Mouse (Mus musculus) kidney, embryonic 15.5 days (tissue): ENCODE measurements around the gene Adam19. TPM values are rescaled to one million over a fixed set of nuclear protein-coding genes. Genes with fewer than 3 reads are reported as not detected.

Experiments
- ATAC-seq: fragments of 200-750 bp; cut with Nextera tagmentation; replicated peaks from 2 replicates; pipeline ENCODE4 v1.8.0; 2017; ENCODE audit warnings: moderate TSS enrichment; ENCODE audit not compliant: low FRiP score
- H3K27ac ChIP-seq: fragments of 300-500 bp; sonication (generic); 2 replicates; pipeline ENCODE4 v1.5.1; 2015; ENCODE audit warnings: mild to moderate bottlenecking, inconsistent platforms
- H3K27me3 ChIP-seq: fragments of 300-500 bp; sonication (generic); 2 replicates; pipeline ENCODE4 v1.6.1; 2015; ENCODE audit warnings: inconsistent platforms
- H3K36me3 ChIP-seq: fragments of 300-500 bp; sonication (generic); 2 replicates; pipeline ENCODE4 v1.6.1; 2015; ENCODE audit warnings: inconsistent platforms
- H3K4me1 ChIP-seq: fragments of 300-500 bp; sonication (generic); 2 replicates; pipeline ENCODE4 v1.6.1; 2015; ENCODE audit warnings: inconsistent platforms
- H3K4me2 ChIP-seq: fragments of 300-500 bp; sonication (generic); 2 replicates; pipeline ENCODE4 v1.6.1; 2015; ENCODE audit warnings: moderate library complexity, mild to moderate bottlenecking, inconsistent platforms
- H3K4me3 ChIP-seq: fragments of 300-500 bp; sonication (generic); replicated peaks from 2 replicates; pipeline ENCODE4 v1.5.1; 2015; ENCODE audit warnings: mild to moderate bottlenecking, inconsistent platforms
- H3K9ac ChIP-seq: fragments of 300-500 bp; sonication (generic); 2 replicates; pipeline ENCODE4 v1.6.1; 2015; ENCODE audit warnings: mild to moderate bottlenecking, inconsistent platforms
- H3K9me3 ChIP-seq: fragments of 300-500 bp; sonication (generic); replicated peaks from 2 replicates; pipeline ENCODE4 v1.6.1; 2016; ENCODE audit warnings: inconsistent platforms
- WGBS: fragments of 180-500 bp; shearing (Covaris S2); methylation state at CpG from one replicate; pipeline ENCODE4 v1.1.7; 2015; ENCODE audit warnings: mixed read lengths; 5-methylcytosine and 5-hydroxymethylcytosine counted together
- polyA plus RNA-seq: library from polyadenylated mRNA; unstranded; fragments of >200 nt; fragmentation: Nextera tagmentation; extraction: Ambion mirVana; gene quantifications from 2 replicates; pipeline ENCODE4 v1.2.1, GENCODE M21; 2015

Adam19 gene
- polyA plus RNA-seq, result 14.4 and 17.9 TPM in 2 replicates

- peaks cover 11% of the 10 kb centered on the region for H3K27me3 ChIP-seq
- H3K4me1 ChIP-seq, result peaks cover 38% of the 10 kb centered on the region
- peak within 1 kb of the TSS; percentile 87 for H3K4me2 ChIP-seq
- H3K4me3 ChIP-seq, result peak within 1 kb of the TSS; percentile 65
- H3K27ac ChIP-seq, result peak within 1 kb of the TSS; percentile 94
- WGBS, result under 1% methylated on average over 51 of the region's 51 CpGs
- H3K9ac ChIP-seq, result peak within 1 kb of the TSS; percentile 78
- no peaks in the 10 kb centered on the region for H3K36me3 ChIP-seq
- peak; percentile 82 for ATAC-seq
- no peaks in the 10 kb centered on the region for H3K9me3 ChIP-seq
Measured at GRCm38 (mm10) chr11:46055896-46056769, at the start of gene Adam19. Adam19 (plus strand) TSS chr11:46055992.

GRCm38 (mm10) chr11:46016061-46016460, 39.7 kb upstream of the Adam19 start:
- WGBS, result 18% methylated on average over 6 of the region's 6 CpGs
- H3K36me3 ChIP-seq, result no peaks in the 10 kb centered on the region
- no peak overlapping the region for H3K27ac ChIP-seq

DNA sequence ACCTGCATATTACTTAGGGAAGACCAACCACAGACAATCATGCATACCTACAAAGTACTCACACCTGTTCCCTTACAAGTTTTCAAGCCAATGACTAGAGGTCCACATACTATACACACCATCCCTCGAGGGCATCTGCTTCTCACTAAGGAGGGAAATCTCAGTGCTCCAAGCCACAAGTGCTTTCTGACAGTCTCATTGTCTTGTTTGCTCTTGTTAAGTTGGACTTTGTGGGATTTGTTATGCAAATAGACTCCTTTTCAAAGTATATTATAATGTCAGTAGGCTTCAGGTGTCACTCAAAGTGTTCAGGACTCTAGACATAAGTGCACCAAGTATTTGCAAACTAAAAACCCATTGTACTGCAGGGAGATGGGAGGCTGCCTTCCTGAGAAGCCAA, 35.5 kb upstream of the Adam19 start:
- Histone ChIP-seq H3K4me3 (no peak overlapping the region), H3K27ac (no peak overlapping the region), H3K27me3 (no peaks in the 10 kb centered on the region), H3K9me3 (no peaks in the 10 kb centered on the region), H3K9ac (no peak overlapping the region), H3K4me2 (no peak overlapping the region), H3K36me3 (no peaks in the 10 kb centered on the region), H3K4me1 (0 out of 2 replicates have a peak, but pooled peaks cover 2% of the 10 kb centered on the region)
- ATAC-seq, result no peak
- 89% methylated on average over 1 of the region's 1 CpGs for WGBS

More at GRCm38 (mm10) chr11:46016061-46016460, 39.7 kb upstream of the Adam19 start:
- no peak overlapping the region for H3K4me2 ChIP-seq
- no peaks in the 10 kb centered on the region for H3K27me3 ChIP-seq
- H3K9me3 ChIP-seq, result no peaks in the 10 kb centered on the region
- no peak for ATAC-seq
- no peak overlapping the region for H3K4me3 ChIP-seq
- H3K9ac ChIP-seq, result no peak overlapping the region
- 0 out of 2 replicates have a peak, but pooled peaks cover 2% of the 10 kb centered on the region for H3K4me1 ChIP-seq

- H3K4me3 ChIP-seq, result no peak overlapping the region
- H3K27me3 ChIP-seq, result no peaks in the 10 kb centered on the region
- H3K27ac ChIP-seq, result no peak overlapping the region
- no peak overlapping the region for H3K4me2 ChIP-seq
- H3K4me1 ChIP-seq, result 0 out of 2 replicates have a peak, but pooled peaks cover 9% of the 10 kb centered on the region
- H3K9ac ChIP-seq, result no peak overlapping the region
- H3K9me3 ChIP-seq, result no peaks in the 10 kb centered on the region
- no peak for ATAC-seq
- H3K36me3 ChIP-seq, result no peaks in the 10 kb centered on the region
Measured at GRCm38 (mm10) chr11:46021850-46022249, 33.9 kb upstream of the Adam19 start.

- ATAC-seq, result no peak
- Histone ChIP-seq H3K9me3 (no peaks in the 10 kb centered on the region), H3K4me1 (0 out of 2 replicates have a peak, but pooled peaks cover 7% of the 10 kb centered on the region), H3K27ac (no peak overlapping the region), H3K36me3 (no peaks in the 10 kb centered on the region), H3K9ac (no peak overlapping the region), H3K4me3 (no peak overlapping the region), H3K27me3 (no peaks in the 10 kb centered on the region), H3K4me2 (no peak overlapping the region)
- 68% methylated on average over 6 of the region's 6 CpGs for WGBS
Measured at GRCm38 (mm10) chr11:46022983-46023382, 32.8 kb upstream of the Adam19 start.

DNA sequence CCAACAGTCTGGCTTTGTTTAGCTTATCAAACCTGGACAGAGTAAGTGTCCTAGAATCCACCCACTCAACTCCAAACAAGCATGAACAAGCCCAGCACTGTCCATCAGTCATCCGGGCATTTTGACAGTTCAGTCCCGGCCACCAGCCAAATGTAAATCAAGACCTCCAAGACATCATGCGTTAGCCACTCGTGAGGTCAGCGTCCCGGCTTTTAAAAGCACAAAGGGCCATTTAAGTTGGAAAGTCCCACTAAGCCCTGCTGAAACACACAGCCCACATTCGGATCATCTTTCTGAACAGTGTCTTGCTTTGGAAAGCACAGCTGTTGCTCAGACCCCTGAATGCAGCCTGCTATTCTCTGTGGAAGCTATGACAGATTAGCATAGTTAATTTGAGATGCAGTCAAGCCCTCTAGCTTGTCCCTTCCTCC, 29.8 kb upstream of the Adam19 start:
- Histone ChIP-seq H3K27me3 (no peaks in the 10 kb centered on the region), H3K4me2 (no peak overlapping the region), H3K9ac (no peak overlapping the region), H3K4me1 (peaks cover 24% of the 10 kb centered on the region), H3K9me3 (no peaks in the 10 kb centered on the region), H3K4me3 (no peak overlapping the region), H3K27ac (peak overlapping the region; percentile 48), H3K36me3 (no peaks in the 10 kb centered on the region)
- WGBS, result 23% methylated on average over 7 of the region's 7 CpGs
- ATAC-seq, result no peak

DNA sequence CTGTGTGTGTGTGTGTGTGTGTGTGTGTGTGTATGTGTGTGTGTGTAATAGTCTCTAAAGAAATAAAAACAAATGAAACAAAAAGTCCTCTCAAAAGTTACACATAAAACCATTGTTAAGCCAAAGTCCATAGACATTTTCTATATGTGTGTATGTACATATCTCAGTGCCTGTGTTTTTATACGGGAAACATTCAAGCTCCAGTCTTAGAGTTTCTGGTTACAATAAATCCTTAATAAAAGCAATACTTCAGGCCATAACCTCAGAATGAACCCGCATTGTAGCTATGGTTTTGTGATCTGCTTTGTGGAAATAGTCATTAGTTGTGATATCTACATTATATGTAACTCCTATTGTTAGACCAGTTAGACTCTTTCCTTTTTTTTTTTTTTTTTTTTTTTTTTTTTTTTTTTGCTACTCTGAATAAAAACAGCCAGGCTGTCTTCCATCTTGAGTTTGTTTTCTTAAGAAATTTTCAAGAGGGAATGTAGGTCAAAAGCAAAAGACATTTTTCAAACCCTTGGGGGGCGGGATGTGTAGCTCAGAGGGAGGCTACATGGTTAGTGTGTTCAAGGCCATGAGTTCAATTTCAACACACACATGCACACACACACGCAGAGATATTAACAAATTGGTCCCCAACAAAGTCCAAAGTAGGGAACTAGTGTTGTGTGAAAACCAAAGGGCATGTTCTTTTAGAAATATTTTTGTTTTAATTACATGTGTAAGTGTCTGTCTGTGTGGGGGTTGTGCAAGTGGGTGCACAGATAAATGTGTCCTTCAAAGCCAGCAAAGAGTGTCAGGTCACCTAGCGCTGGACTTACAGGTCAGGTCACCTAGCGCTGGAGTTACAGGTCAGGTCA, 27.6 kb upstream of the Adam19 start:
- Histone ChIP-seq H3K4me2 (no peak overlapping the region), H3K27ac (peak overlapping the region; percentile 66), H3K9me3 (no peaks in the 10 kb centered on the region), H3K27me3 (no peaks in the 10 kb centered on the region), H3K36me3 (no peaks in the 10 kb centered on the region), H3K9ac (no peak overlapping the region), H3K4me1 (peaks cover 34% of the 10 kb centered on the region), H3K4me3 (no peak overlapping the region)
- WGBS, result 72% methylated on average over 6 of the region's 6 CpGs
- ATAC-seq, result no peak

GRCm38 (mm10) chr11:46029485-46029884, 26.3 kb upstream of the Adam19 start:
- peak overlapping the region; percentile 64 for H3K27ac ChIP-seq
- ATAC-seq, result peak; percentile 63; the same call in 1 of the 2 replicates
- H3K27me3 ChIP-seq, result no peaks in the 10 kb centered on the region
- H3K9me3 ChIP-seq, result no peaks in the 10 kb centered on the region
- WGBS, result 49% methylated on average over 2 of the region's 2 CpGs
- H3K4me2 ChIP-seq, result no peak overlapping the region
- H3K4me3 ChIP-seq, result no peak overlapping the region
- H3K9ac ChIP-seq, result no peak overlapping the region
- H3K4me1 ChIP-seq, result peaks cover 34% of the 10 kb centered on the region
- no peaks in the 10 kb centered on the region for H3K36me3 ChIP-seq

- H3K27ac ChIP-seq, result peak overlapping the region; percentile 64
Measured at GRCm38 (mm10) chr11:46030026-46030425, 25.8 kb upstream of the Adam19 start.

DNA sequence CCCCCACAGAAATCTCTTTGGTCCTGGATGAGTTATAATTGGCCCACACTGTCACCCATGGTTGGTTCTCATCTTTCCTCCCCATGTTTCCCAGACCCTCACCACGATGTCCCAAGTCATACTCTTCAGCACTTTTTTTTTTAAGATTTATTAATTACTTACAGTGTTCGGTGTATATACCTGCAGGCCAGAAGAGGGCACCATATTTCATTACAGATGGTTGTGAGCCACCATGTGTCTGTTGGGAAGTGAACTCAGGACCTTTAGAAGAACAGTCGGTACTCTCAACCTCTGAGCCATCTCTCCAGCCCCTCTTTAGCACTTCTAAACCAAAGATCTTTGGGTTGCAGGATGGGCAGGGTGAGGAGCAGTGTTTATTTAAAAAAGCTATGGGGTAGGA, 24.3 kb upstream of the Adam19 start:
- 50% methylated on average over 3 of the region's 3 CpGs for WGBS
- H3K4me3 ChIP-seq, result no peak overlapping the region
- no peaks in the 10 kb centered on the region for H3K9me3 ChIP-seq
- H3K9ac ChIP-seq, result no peak overlapping the region
- no peak overlapping the region for H3K4me2 ChIP-seq
- H3K27ac ChIP-seq, result no peak overlapping the region
- no peaks in the 10 kb centered on the region for H3K27me3 ChIP-seq
- H3K4me1 ChIP-seq, result peaks cover 27% of the 10 kb centered on the region
- no peaks in the 10 kb centered on the region for H3K36me3 ChIP-seq
- ATAC-seq, result no peak

More at GRCm38 (mm10) chr11:46030026-46030425, 25.8 kb upstream of the Adam19 start:
- Histone ChIP-seq H3K4me1 (peaks cover 34% of the 10 kb centered on the region), H3K36me3 (no peaks in the 10 kb centered on the region), H3K9me3 (no peaks in the 10 kb centered on the region), H3K9ac (no peak overlapping the region), H3K4me2 (no peak overlapping the region), H3K4me3 (no peak overlapping the region), H3K27me3 (no peaks in the 10 kb centered on the region)
- no peak for ATAC-seq
- WGBS, result 89% methylated on average over 2 of the region's 2 CpGs

GRCm38 (mm10) chr11:46032956-46033355, 22.8 kb upstream of the Adam19 start:
- no peak for ATAC-seq
- WGBS, result 79% methylated on average over 7 of the region's 7 CpGs

GRCm38 (mm10) chr11:46036374-46036773, 19.4 kb upstream of the Adam19 start:
- Histone ChIP-seq H3K36me3 (no peaks in the 10 kb centered on the region), H3K4me3 (no peak overlapping the region), H3K9me3 (no peaks in the 10 kb centered on the region), H3K4me2 (no peak overlapping the region), H3K4me1 (peaks cover 24% of the 10 kb centered on the region), H3K27me3 (no peaks in the 10 kb centered on the region), H3K27ac (no peak overlapping the region), H3K9ac (no peak overlapping the region)
- WGBS, result 89% methylated on average over 10 of the region's 10 CpGs
- no peak for ATAC-seq

More at GRCm38 (mm10) chr11:46032956-46033355, 22.8 kb upstream of the Adam19 start:
- H3K27me3 ChIP-seq, result no peaks in the 10 kb centered on the region
- no peak overlapping the region for H3K27ac ChIP-seq
- no peaks in the 10 kb centered on the region for H3K9me3 ChIP-seq
- no peak overlapping the region for H3K4me3 ChIP-seq
- H3K4me1 ChIP-seq, result peaks cover 27% of the 10 kb centered on the region
- no peak overlapping the region for H3K9ac ChIP-seq
- H3K36me3 ChIP-seq, result no peaks in the 10 kb centered on the region
- H3K4me2 ChIP-seq, result no peak overlapping the region
